Mouse (Mus musculus) CH12.LX (cell line): ENCODE data around the gene Pabpn1l. TPM values are rescaled to one million over a fixed set of nuclear protein-coding genes. Genes with fewer than 3 reads are reported as not detected.

Source experiments
- DNase-seq: peaks from one replicate; pipeline ENCODE4 v3.0.0-alpha.2; 2013; ENCODE audit errors: extremely low read depth
- H3K27ac ChIP-seq: 2 replicates; pipeline ENCODE4 v1.5.1; 2012; ENCODE audit warnings: low read depth, mild to moderate bottlenecking, control low read depth, moderate library complexity; ENCODE audit not compliant: insufficient read depth
- H3K27me3 ChIP-seq: replicated peaks from 2 replicates; pipeline ENCODE3; 2012; ENCODE audit warnings: inconsistent platforms
- H3K36me3 ChIP-seq, 2 experiments: replicated peaks in 1 of 2; 2 replicates each; pipeline versions ENCODE3 to v1.6.1; 2012; ENCODE audit warnings: inconsistent platforms in 1 of 2, low read length in 1 of 2, mild to moderate bottlenecking in 1 of 2, mixed read lengths in 1 of 2, moderate library complexity in 1 of 2; ENCODE audit not compliant: control insufficient read depth in 1 of 2, insufficient read depth in 1 of 2
- H3K4me1 ChIP-seq, 2 experiments: 2 replicates each; pipeline ENCODE4 v1.6.1; 2012; ENCODE audit warnings: inconsistent platforms in 1 of 2, moderate library complexity in 1 of 2; ENCODE audit not compliant: insufficient read depth in 2 of 2, control insufficient read depth in 1 of 2
- H3K4me2 ChIP-seq: 2 replicates; pipeline ENCODE4 v1.6.1; 2012; ENCODE audit warnings: low read depth, mild to moderate bottlenecking, control low read depth; ENCODE audit not compliant: poor library complexity, insufficient read depth, severe bottlenecking
- H3K4me3 ChIP-seq, 3 experiments: fragments of 150-350 bp in 1 of 3; sonication (generic) in 1 of 3; replicated peaks in 1 of 3; 2 replicates each; pipeline versions ENCODE3 to v1.5.1; 2011 to 2012; ENCODE audit warnings: low read depth in 2 of 3, low read length in 2 of 3, mild to moderate bottlenecking in 2 of 3, moderate library complexity in 2 of 3, control low read depth in 1 of 3, improper control_type of control experiment in 1 of 3, inconsistent platforms in 1 of 3, mixed read lengths in 1 of 3; ENCODE audit not compliant: poor library complexity in 1 of 3
- H3K79me2 ChIP-seq: replicated peaks from 2 replicates; pipeline ENCODE4 v1.6.1; 2012; ENCODE audit warnings: mild to moderate bottlenecking, moderate library complexity; ENCODE audit not compliant: control insufficient read depth, poor library complexity, insufficient read depth, severe bottlenecking; ENCODE audit errors: extremely low read depth
- H3K9ac ChIP-seq: 2 replicates; pipeline ENCODE4 v1.6.1; 2012; ENCODE audit warnings: low read depth, mild to moderate bottlenecking, control low read depth, moderate library complexity; ENCODE audit not compliant: insufficient read depth
- H3K9me3 ChIP-seq: replicated peaks from 2 replicates; pipeline ENCODE3; 2012; ENCODE audit warnings: low read length, inconsistent platforms, mixed read lengths
- CHD1 ChIP-seq: IDR thresholded peaks from 2 replicates; pipeline ENCODE4 v1.6.1; 2012; ENCODE audit warnings: low read depth, low read length, improper control_type of control experiment, inconsistent platforms
- CTCF ChIP-seq, 2 experiments: IDR thresholded peaks in 1 of 2; conservative IDR thresholded peaks in 1 of 2; 2 replicates each; pipeline ENCODE4 v1.5.1; 2011 to 2012; ENCODE audit warnings: low read depth in 2 of 2, low read length in 2 of 2, improper control_type of control experiment in 1 of 2, inconsistent platforms in 1 of 2, mild to moderate bottlenecking in 1 of 2, moderate library complexity in 1 of 2
- ELF1 ChIP-seq: IDR thresholded peaks from 2 replicates; pipeline ENCODE4 v1.6.1; 2014; ENCODE audit warnings: low read depth, mild to moderate bottlenecking, inconsistent platforms, low read length, improper control_type of control experiment
- GABPA ChIP-seq: IDR thresholded peaks from 2 replicates; pipeline ENCODE4 v1.6.1; 2012; ENCODE audit warnings: low read depth, low read length, improper control_type of control experiment, inconsistent platforms; ENCODE audit not compliant: insufficient replicate concordance
- IRF4 ChIP-seq: IDR thresholded peaks from 2 replicates; pipeline ENCODE4 v1.6.1; 2014; ENCODE audit warnings: low read depth, mild to moderate bottlenecking, inconsistent platforms, low read length, improper control_type of control experiment
- JUN ChIP-seq: IDR thresholded peaks from 2 replicates; pipeline ENCODE4 v1.6.1; 2011; ENCODE audit warnings: low read depth, mild to moderate bottlenecking, low read length, improper control_type of control experiment, moderate library complexity; ENCODE audit not compliant: insufficient read depth
- JUND ChIP-seq: conservative IDR thresholded peaks from 2 replicates; pipeline ENCODE4 v1.6.1; 2011; ENCODE audit warnings: low read depth, low read length, improper control_type of control experiment
- KAT2A ChIP-seq: IDR thresholded peaks from 2 replicates; pipeline ENCODE4 v1.6.1; 2012; ENCODE audit warnings: low read length, improper control_type of control experiment, inconsistent platforms; ENCODE audit not compliant: insufficient replicate concordance
- MAFK ChIP-seq: IDR thresholded peaks from 2 replicates; pipeline ENCODE4 v1.6.1; 2011; ENCODE audit warnings: low read length, improper control_type of control experiment; ENCODE audit not compliant: insufficient replicate concordance
- MAZ ChIP-seq: IDR thresholded peaks from 2 replicates; pipeline ENCODE4 v1.6.1; 2012; ENCODE audit warnings: low read depth, mild to moderate bottlenecking, inconsistent platforms, low read length, improper control_type of control experiment, moderate library complexity
- NELFE ChIP-seq: IDR thresholded peaks from 2 replicates; pipeline ENCODE4 v1.6.1; 2011; ENCODE audit warnings: low read depth, low read length, improper control_type of control experiment
- NRF1 ChIP-seq: IDR thresholded peaks from 2 replicates; pipeline ENCODE4 v1.6.1; 2014; ENCODE audit warnings: low read depth, mild to moderate bottlenecking, inconsistent platforms, low read length, improper control_type of control experiment, moderate library complexity
- PAX5 ChIP-seq: IDR thresholded peaks from 2 replicates; pipeline ENCODE4 v1.6.1; 2012; ENCODE audit warnings: low read length, inconsistent platforms, mixed read lengths
- RAD21 ChIP-seq: IDR thresholded peaks from 2 replicates; pipeline ENCODE4 v1.6.1; 2011; ENCODE audit warnings: low read depth, mild to moderate bottlenecking, low read length, improper control_type of control experiment, moderate library complexity
- RCOR1 ChIP-seq: conservative IDR thresholded peaks from 2 replicates; pipeline ENCODE4 v1.6.1; 2012; ENCODE audit warnings: low read depth, mild to moderate bottlenecking, inconsistent platforms, low read length, improper control_type of control experiment
- SMC3 ChIP-seq: IDR thresholded peaks from 2 replicates; pipeline ENCODE4 v1.6.1; 2011; ENCODE audit warnings: low read depth, low read length, improper control_type of control experiment
- TCF12 ChIP-seq: IDR thresholded peaks from 2 replicates; pipeline ENCODE4 v1.6.1; 2014; ENCODE audit warnings: low read depth, mild to moderate bottlenecking, inconsistent platforms, low read length, improper control_type of control experiment
- UBTF ChIP-seq: IDR thresholded peaks from 2 replicates; pipeline ENCODE4 v1.6.1; 2012; ENCODE audit warnings: low read depth, mild to moderate bottlenecking, inconsistent platforms, low read length, improper control_type of control experiment, moderate library complexity
- USF1 ChIP-seq: IDR thresholded peaks from 2 replicates; pipeline ENCODE4 v1.6.1; 2014; ENCODE audit warnings: low read depth, mild to moderate bottlenecking, inconsistent platforms, low read length, improper control_type of control experiment
- ZC3H11A ChIP-seq: IDR thresholded peaks from 2 replicates; pipeline ENCODE4 v1.6.1; 2012; ENCODE audit warnings: low read depth, mild to moderate bottlenecking, inconsistent platforms, low read length, improper control_type of control experiment
- ZMIZ1 ChIP-seq: IDR thresholded peaks from 2 replicates; pipeline ENCODE4 v1.6.1; 2012; ENCODE audit warnings: low read depth, mild to moderate bottlenecking, inconsistent platforms, low read length, improper control_type of control experiment
- ZNF384 ChIP-seq: IDR thresholded peaks from 2 replicates; pipeline ENCODE4 v1.6.1; 2012; ENCODE audit warnings: low read depth, low read length, improper control_type of control experiment, inconsistent platforms
- dilution Hi-C: fragments of 300-500 bp; cut with MboI; formaldehyde crosslinking; loops from 2 replicates; pipeline ENCODE4 v1.14.3; 2020; ENCODE audit warnings: low sequenced_read_pairs; ENCODE audit not compliant: extremely low pct_unique_long_range_greater_than_20kb, extremely low pct_ligation_motif_present
- in situ Hi-C: fragments of 300-500 bp; cut with MboI; formaldehyde crosslinking; loops from 3 replicates; pipeline ENCODE4 v1.14.3; 2019; ENCODE audit warnings: low sequenced_read_pairs, low pct_ligation_motif_present, low pct_unique_long_range_greater_than_20kb, mixed read lengths
- polyA plus RNA-seq: library from polyadenylated mRNA; unstranded; fragments of >175 nt; gene quantifications from 2 replicates; pipeline ENCODE4 v1.2.1, GENCODE M21; 2012; ENCODE audit warnings: low read depth; ENCODE audit not compliant: insufficient read length
- total RNA-seq, 2 experiments: library from RNA; depleted of rRNA; stranded (reverse); fragments of 300-350 nt in 1 of 2; fragments of >200 nt in 1 of 2; gene quantifications; 2 replicates each; pipeline ENCODE4 v1.2.3; 2012 to 2014

Pabpn1l gene
- total and polyA plus RNA-seq, 3 experiments: not detected

GRCm38 (mm10) chr8:122617947-122618546 is 4.5 kb downstream of the Pabpn1l start:
- TF ChIP-seq NRF1 (no peak), RAD21 (peak; percentile 75), UBTF (no peak), NELFE (no peak), SMC3 (peak; percentile 88), ZNF384 (peak; percentile 94), CTCF (conservative IDR thresholded peaks at IDR 0.05 in 1 of 2, IDR thresholded peaks at IDR 0.05 in 1 of 2; ENCODE audit: low read depth in 2 of 2, low read length in 2 of 2) (peak in 1 of 2 experiments; percentile 77; a peak in 2 of 4 replicates), ZMIZ1 (no peak), TCF12 (peak; percentile 24; the same call in 1 of the 2 replicates), JUN (no peak), MAZ (peak; percentile 63; the same call in 1 of the 2 replicates), ZC3H11A (peak; percentile 63), RCOR1 (no peak), KAT2A (no peak)
- TF ChIP-seq, all 38 proteins: peak for 7
- Histone ChIP-seq H3K9ac (no peak overlapping the region), H3K27ac (no peak overlapping the region), H3K4me2 (no peak overlapping the region), H3K27me3 (no peaks in the 10 kb centered on the region), H3K4me1 (peaks cover under 1 to 24% of the 10 kb centered on the region in 2 experiments; a peak in 2 of 4 replicates), H3K36me3 (peaks cover 5 to 34% of the 10 kb centered on the region in 2 experiments), H3K79me2 (no peaks in the 10 kb centered on the region), H3K9me3 (no peaks in the 10 kb centered on the region), H3K4me3 (no peak overlapping the region)
- dilution Hi-C loops (no loop called here), in situ Hi-C loops (no loop called here)
- peak; percentile 72 for DNase-seq

GRCm38 (mm10) chr8:122616181-122616905 is 6.2 kb downstream of the Pabpn1l start:
- DNase-seq: no peak
- no peaks in the 10 kb centered on the region for H3K27me3 ChIP-seq
- no peak overlapping the region for H3K4me2 ChIP-seq
- no peaks in the 10 kb centered on the region for H3K9me3 ChIP-seq
- dilution Hi-C loops (no loop called here), in situ Hi-C loops (no loop called here)
- H3K4me1 ChIP-seq: peaks cover 8 to 36% of the 10 kb centered on the region in 2 experiments
- no peak overlapping the region for H3K9ac ChIP-seq
- no peak overlapping the region for H3K4me3 ChIP-seq
- no peaks in the 10 kb centered on the region for H3K79me2 ChIP-seq
- TF ChIP-seq CTCF (conservative IDR thresholded peaks at IDR 0.05 in 1 of 2, IDR thresholded peaks at IDR 0.05 in 1 of 2; ENCODE audit: low read depth in 2 of 2, low read length in 2 of 2) (no peak), USF1 (no peak), MAFK (no peak), RAD21 (no peak), JUN (no peak), RCOR1 (no peak), UBTF (no peak), SMC3 (no peak), NELFE (no peak), JUND (no peak), IRF4 (no peak), GABPA (no peak), ELF1 (no peak), PAX5 (no peak), CHD1 (no peak)
- H3K36me3 ChIP-seq: peaks cover 5 to 38% of the 10 kb centered on the region in 2 experiments
- H3K27ac ChIP-seq: no peak overlapping the region
